Mouse (Mus musculus) ES-Bruce4 (cell line): ENCODE data around the gene Pabpn1l.

ENCODE experiments used
- CTCF ChIP-seq: IDR thresholded peaks from one replicate; pipeline ENCODE4 v1.8.1; 2011; ENCODE audit warnings: low read depth, low read length
- EP300 ChIP-seq: IDR thresholded peaks from 2 replicates; pipeline ENCODE4 v1.6.1; 2011; ENCODE audit warnings: low read depth, low read length; ENCODE audit not compliant: insufficient read depth
- POLR2A ChIP-seq: IDR thresholded peaks from one replicate; pipeline ENCODE4 v1.8.1; 2011; ENCODE audit warnings: low read length; ENCODE audit not compliant: insufficient read depth

- TF ChIP-seq CTCF: no peak
- no peak for TF ChIP-seq POLR2A
- TF ChIP-seq EP300: no peak
Observed at GRCm38 (mm10) chr8:122648192-122648970, 25.8 kb upstream of the Pabpn1l start.
